Mouse (Mus musculus) midbrain, embryonic 13.5 days (tissue): ENCODE measurements at regions not wholly inside any gene's neighbourhood (a gene's known extent, or its start where the extent isn't known, plus 50 kb on each side); places are given as distances from the start of the nearest gene placed in this dataset.

Source experiments
- ATAC-seq: fragments of 200-750 bp; cut with Nextera tagmentation; 2 replicates; pipeline ENCODE4 v1.8.0; 2017; ENCODE audit warnings: mild to moderate bottlenecking, moderate TSS enrichment, moderate library complexity
- H3K27ac ChIP-seq: fragments of 300-500 bp; sonication (generic); 2 replicates; pipeline ENCODE4 v1.5.1; 2015; ENCODE audit warnings: inconsistent platforms, mild to moderate bottlenecking, moderate library complexity
- H3K27me3 ChIP-seq: fragments of 300-500 bp; sonication (generic); 2 replicates; pipeline ENCODE4 v1.6.1; 2015; ENCODE audit warnings: mild to moderate bottlenecking, inconsistent platforms
- H3K36me3 ChIP-seq: fragments of 300-500 bp; sonication (generic); 2 replicates; pipeline ENCODE4 v1.6.1; 2015; ENCODE audit warnings: mild to moderate bottlenecking, inconsistent platforms
- H3K4me1 ChIP-seq: fragments of 300-500 bp; sonication (generic); replicated peaks from 2 replicates; pipeline ENCODE4 v1.6.1; 2015; ENCODE audit warnings: inconsistent platforms
- H3K4me2 ChIP-seq: fragments of 300-500 bp; sonication (generic); replicated peaks from 2 replicates; pipeline ENCODE4 v1.6.1; 2015; ENCODE audit warnings: moderate library complexity, mild to moderate bottlenecking, inconsistent platforms
- H3K4me3 ChIP-seq: fragments of 300-500 bp; sonication (generic); replicated peaks from 2 replicates; pipeline ENCODE4 v1.5.1; 2015; ENCODE audit warnings: mild to moderate bottlenecking, inconsistent platforms
- H3K9ac ChIP-seq: fragments of 300-500 bp; sonication (generic); replicated peaks from 2 replicates; pipeline ENCODE4 v1.6.1; 2015; ENCODE audit warnings: mild to moderate bottlenecking, inconsistent platforms
- H3K9me3 ChIP-seq: fragments of 300-500 bp; sonication (generic); 2 replicates; pipeline ENCODE4 v1.6.1; 2016; ENCODE audit warnings: mild to moderate bottlenecking, inconsistent platforms
- WGBS: fragments of 180-500 bp; shearing (Covaris S2); methylation state at CpG from one replicate; pipeline ENCODE4 v1.1.7; 2015; 5-methylcytosine and 5-hydroxymethylcytosine counted together

GRCm38 (mm10) chr4:32170460-32171192, 68.0 kb upstream of the Bach2 start:
- Histone ChIP-seq H3K36me3 (no peaks in the 10 kb centered on the region), H3K4me1 (0 out of 2 replicates have a peak, but pooled peaks cover 4% of the 10 kb centered on the region), H3K27me3 (no peaks in the 10 kb centered on the region; the same call in 1 of the 2 replicates), H3K9ac (no peak overlapping the region), H3K4me2 (no peak overlapping the region), H3K9me3 (0 out of 2 replicates have a peak, but pooled peaks cover 3% of the 10 kb centered on the region), H3K4me3 (no peak overlapping the region), H3K27ac (no peak overlapping the region)
- 70% methylated on average over 15 of the region's 15 CpGs for WGBS
- no peak for ATAC-seq

- no peak for ATAC-seq
- no peak overlapping the region for H3K4me3 ChIP-seq
- no peak overlapping the region for H3K4me2 ChIP-seq
- H3K9ac ChIP-seq = no peak overlapping the region
- WGBS = 94% methylated on average over 6 of the region's 6 CpGs
- no peaks in the 10 kb centered on the region for H3K36me3 ChIP-seq
- H3K27me3 ChIP-seq = no peaks in the 10 kb centered on the region; the same call in 1 of the 2 replicates
- H3K27ac ChIP-seq = no peak overlapping the region
- 0 out of 2 replicates have a peak, but pooled peaks cover 3% of the 10 kb centered on the region for H3K9me3 ChIP-seq
- peaks cover 4% of the 10 kb centered on the region for H3K4me1 ChIP-seq
Measured at GRCm38 (mm10) chr4:32171291-32171690, 67.3 kb upstream of the Bach2 start.

- Histone ChIP-seq H3K9ac (no peak overlapping the region), H3K4me3 (no peak overlapping the region), H3K27me3 (no peaks in the 10 kb centered on the region), H3K27ac (no peak overlapping the region), H3K36me3 (no peaks in the 10 kb centered on the region), H3K4me1 (peaks cover 12% of the 10 kb centered on the region), H3K4me2 (no peak overlapping the region), H3K9me3 (0 out of 2 replicates have a peak, but pooled peaks cover 3% of the 10 kb centered on the region)
- WGBS = 88% methylated on average over 4 of the region's 4 CpGs
- no peak for ATAC-seq
Measured at GRCm38 (mm10) chr4:32172992-32173391, 65.6 kb upstream of the Bach2 start.

- WGBS = 72% methylated on average over 7 of the region's 7 CpGs
- Histone ChIP-seq H3K4me1 (peaks cover 12% of the 10 kb centered on the region), H3K27ac (no peak overlapping the region), H3K27me3 (no peaks in the 10 kb centered on the region), H3K9ac (no peak overlapping the region), H3K9me3 (0 out of 2 replicates have a peak, but pooled peaks cover 3% of the 10 kb centered on the region), H3K36me3 (no peaks in the 10 kb centered on the region), H3K4me2 (no peak overlapping the region), H3K4me3 (no peak overlapping the region)
- ATAC-seq = no peak
Measured at GRCm38 (mm10) chr4:32174771-32175170, 63.8 kb upstream of the Bach2 start.

GRCm38 (mm10) chr4:32175231-32175630, 63.4 kb upstream of the Bach2 start:
- no peaks in the 10 kb centered on the region for H3K36me3 ChIP-seq
- H3K4me2 ChIP-seq = no peak overlapping the region
- WGBS = 80% methylated on average over 7 of the region's 7 CpGs
- peaks cover 12% of the 10 kb centered on the region for H3K4me1 ChIP-seq
- H3K27ac ChIP-seq = no peak overlapping the region
- H3K4me3 ChIP-seq = no peak overlapping the region
- no peaks in the 10 kb centered on the region for H3K27me3 ChIP-seq
- no peak overlapping the region for H3K9ac ChIP-seq
- no peak for ATAC-seq
- 0 out of 2 replicates have a peak, but pooled peaks cover 3% of the 10 kb centered on the region for H3K9me3 ChIP-seq

- H3K9ac ChIP-seq = no peak overlapping the region
- H3K4me1 ChIP-seq = peaks cover 12% of the 10 kb centered on the region
- H3K27ac ChIP-seq = no peak overlapping the region
- 0 out of 2 replicates have a peak, but pooled peaks cover 3% of the 10 kb centered on the region for H3K9me3 ChIP-seq
- H3K36me3 ChIP-seq = no peaks in the 10 kb centered on the region
- WGBS = 65% methylated on average over 6 of the region's 6 CpGs
- no peaks in the 10 kb centered on the region for H3K27me3 ChIP-seq
- H3K4me2 ChIP-seq = no peak overlapping the region
- no peak overlapping the region for H3K4me3 ChIP-seq
- ATAC-seq = peak; percentile 5; the same call in 1 of the 2 replicates
Measured at GRCm38 (mm10) chr4:32175853-32176448, 62.7 kb upstream of the Bach2 start.

- peak; percentile 59 for ATAC-seq
- H3K4me3 ChIP-seq = no peak overlapping the region
- H3K27me3 ChIP-seq = no peaks in the 10 kb centered on the region
- H3K9ac ChIP-seq = no peak overlapping the region
- H3K4me1 ChIP-seq = peaks cover 12% of the 10 kb centered on the region
- no peak overlapping the region for H3K4me2 ChIP-seq
- 0 out of 2 replicates have a peak, but pooled peaks cover 3% of the 10 kb centered on the region for H3K9me3 ChIP-seq
- no peaks in the 10 kb centered on the region for H3K36me3 ChIP-seq
- 35% methylated on average over 4 of the region's 4 CpGs for WGBS
- H3K27ac ChIP-seq = no peak overlapping the region
Measured at GRCm38 (mm10) chr4:32176449-32177135, 62.0 kb upstream of the Bach2 start.

- no peak for ATAC-seq
- Histone ChIP-seq H3K9me3 (no peaks in the 10 kb centered on the region), H3K27ac (no peak overlapping the region), H3K27me3 (no peaks in the 10 kb centered on the region), H3K9ac (no peak overlapping the region), H3K4me2 (no peak overlapping the region), H3K4me3 (no peak overlapping the region), H3K36me3 (no peaks in the 10 kb centered on the region), H3K4me1 (peaks cover 12% of the 10 kb centered on the region)
- 81% methylated on average over 7 of the region's 7 CpGs for WGBS
Measured at GRCm38 (mm10) chr4:32177933-32178639, 60.5 kb upstream of the Bach2 start.

- 58% methylated on average over 8 of the region's 8 CpGs for WGBS
- Histone ChIP-seq H3K9ac (no peak overlapping the region), H3K4me1 (peaks cover 12% of the 10 kb centered on the region), H3K36me3 (no peaks in the 10 kb centered on the region), H3K9me3 (no peaks in the 10 kb centered on the region), H3K4me2 (no peak overlapping the region), H3K27me3 (no peaks in the 10 kb centered on the region), H3K4me3 (no peak overlapping the region), H3K27ac (no peak overlapping the region)
- no peak for ATAC-seq
Measured at GRCm38 (mm10) chr4:32179707-32180241, 58.8 kb upstream of the Bach2 start.

- ATAC-seq = no peak
- Histone ChIP-seq H3K4me2 (no peak overlapping the region), H3K27ac (no peak overlapping the region), H3K36me3 (no peaks in the 10 kb centered on the region), H3K9me3 (no peaks in the 10 kb centered on the region), H3K9ac (no peak overlapping the region), H3K4me3 (no peak overlapping the region), H3K27me3 (no peaks in the 10 kb centered on the region), H3K4me1 (no peaks in the 10 kb centered on the region; the same call in 1 of the 2 replicates)
- WGBS = 83% methylated on average over 4 of the region's 4 CpGs
Measured at GRCm38 (mm10) chr4:32183791-32184190, 54.8 kb upstream of the Bach2 start.

- Histone ChIP-seq H3K27ac (no peak overlapping the region), H3K27me3 (no peaks in the 10 kb centered on the region), H3K4me3 (no peak overlapping the region), H3K9me3 (no peaks in the 10 kb centered on the region), H3K9ac (no peak overlapping the region), H3K4me1 (no peaks in the 10 kb centered on the region; the same call in 1 of the 2 replicates), H3K36me3 (no peaks in the 10 kb centered on the region), H3K4me2 (no peak overlapping the region)
- ATAC-seq = no peak
- 87% methylated on average over 10 of the region's 10 CpGs for WGBS
Measured at GRCm38 (mm10) chr4:32185986-32186385, 52.6 kb upstream of the Bach2 start.
